Mouse (Mus musculus) kidney, adult 2 months (tissue): ENCODE results near the gene Ptprn2.

Source experiments
- CTCF ChIP-seq: fragments of 200-500 bp; conservative IDR thresholded peaks from 2 replicates; pipeline ENCODE4 v1.5.1; 2011; ENCODE audit warnings: low read depth, mild to moderate bottlenecking, control low read depth, low read length, moderate library complexity, mixed read lengths; ENCODE audit not compliant: insufficient read depth, insufficient read length
- POLR2A ChIP-seq: fragments of 200-500 bp; IDR thresholded peaks from one replicate; pipeline ENCODE4 v1.6.1; 2011; ENCODE audit warnings: low read depth, low read length, control low read depth

DNA sequence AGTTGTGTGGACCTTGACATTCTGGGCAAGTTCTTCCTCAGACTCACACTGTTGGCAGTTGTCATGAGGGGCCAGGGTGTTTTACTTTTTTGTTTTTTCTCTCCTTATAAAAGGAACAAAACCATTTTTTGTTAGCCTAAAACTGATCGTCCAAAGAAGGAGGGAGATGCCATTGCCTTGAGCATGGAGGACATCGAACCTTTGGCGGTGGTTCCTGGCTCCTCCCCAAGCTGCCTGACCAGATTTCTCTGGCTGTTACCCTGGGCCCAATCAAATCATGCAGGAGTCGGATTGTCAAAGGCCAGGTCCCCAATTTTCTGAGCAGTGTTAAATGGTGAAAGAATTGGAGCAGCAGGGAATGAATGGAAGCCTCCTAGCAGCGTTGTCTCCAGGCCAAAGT lies 116.4 kb downstream of the Ptprn2 start:
- TF ChIP-seq POLR2A (no peak), CTCF (no peak)
